Mouse (Mus musculus): ENCODE results near the gene Slc25a21. TPM values are rescaled to one million over a fixed set of nuclear protein-coding genes. Genes with fewer than 3 reads are reported as not detected.

The Slc25a21 gene
- polyA plus RNA-seq, 1 experiment from 2014 or later = 18.7 TPM

DNA sequence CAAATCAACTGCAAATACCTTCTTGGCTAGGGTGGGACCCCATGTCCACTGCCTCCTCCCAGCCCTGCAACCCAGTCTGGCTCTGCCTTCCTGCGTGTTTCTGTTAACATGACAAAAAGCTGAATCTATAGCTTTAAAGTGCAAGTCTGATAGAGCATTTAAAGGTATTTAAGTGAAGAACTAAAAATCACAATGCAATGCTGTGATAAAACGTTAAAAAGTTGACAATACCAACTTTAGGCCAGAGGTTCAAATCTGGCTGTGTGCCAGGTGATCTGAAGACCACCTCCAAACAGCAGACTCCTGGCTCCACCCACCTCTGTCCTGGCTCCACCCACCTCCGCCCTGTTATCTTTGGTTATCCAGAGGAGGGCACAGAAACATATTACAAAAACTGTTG is 98.2 kb downstream of the Slc25a21 start:
- no peak overlapping the region for H3K9ac ChIP-seq (ENCODE audit: low read depth, low read length)
- peaks cover 5% of the 10 kb centered on the region; the same call in 1 of the 2 replicates for H3K4me1 ChIP-seq (ENCODE audit: control insufficient read depth, low read depth, low read length)
- ATAC-seq (ENCODE audit: low read depth) = no peak
- no peak overlapping the region for H3K27ac ChIP-seq (ENCODE audit: low read length)
- no peaks in the 10 kb centered on the region for H3K27me3 ChIP-seq (ENCODE audit: control insufficient read depth, insufficient read depth, low read depth, low read length)
- H3K36me3 ChIP-seq (ENCODE audit: control insufficient read depth, insufficient read depth) = no peaks in the 10 kb centered on the region
- no peaks in the 10 kb centered on the region for H3K9me3 ChIP-seq (replicated peaks; ENCODE audit: control insufficient read depth, low read length)
- no peak overlapping the region for H3K4me2 ChIP-seq (ENCODE audit: low read depth, low read length)
- H3K4me3 ChIP-seq (ENCODE audit: low read depth, low read length) = no peak overlapping the region
- 50% methylated on average over 3 of the region's 3 CpGs for WGBS (ENCODE audit: insufficient replicate concordance)

DNA sequence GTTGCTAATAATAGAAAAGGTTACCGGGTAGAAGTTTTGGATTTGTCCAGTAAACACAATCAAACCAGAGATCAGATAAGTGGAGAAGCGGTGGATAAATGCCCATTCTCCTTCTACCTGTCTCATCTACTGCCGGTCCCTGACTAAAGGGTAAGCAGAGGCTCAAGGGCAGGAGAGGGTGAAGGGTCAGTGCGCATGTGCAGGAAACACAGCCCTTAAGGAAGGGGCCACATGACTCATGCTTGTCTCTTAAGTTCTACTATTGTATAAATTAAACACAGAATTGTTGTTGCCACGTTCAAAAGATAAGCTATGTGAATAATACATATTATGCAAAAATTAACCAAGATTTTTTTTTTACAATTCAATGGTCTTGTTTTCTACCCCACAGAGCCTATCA is 98.9 kb downstream of the Slc25a21 start:
- no peak for ATAC-seq (ENCODE audit: low read depth)
- Histone ChIP-seq H3K27me3 (ENCODE audit: control insufficient read depth, insufficient read depth, low read depth, low read length) (no peaks in the 10 kb centered on the region), H3K4me2 (ENCODE audit: low read depth, low read length) (no peak overlapping the region), H3K36me3 (ENCODE audit: control insufficient read depth, insufficient read depth) (no peaks in the 10 kb centered on the region), H3K4me3 (ENCODE audit: low read depth, low read length) (no peak overlapping the region), H3K9ac (ENCODE audit: low read depth, low read length) (no peak overlapping the region), H3K4me1 (ENCODE audit: control insufficient read depth, low read depth, low read length) (peaks cover 5% of the 10 kb centered on the region; the same call in 1 of the 2 replicates), H3K9me3 (replicated peaks; ENCODE audit: control insufficient read depth, low read length) (no peaks in the 10 kb centered on the region), H3K27ac (ENCODE audit: low read length) (no peak overlapping the region)
- 75% methylated on average over 5 of the region's 5 CpGs for WGBS (ENCODE audit: insufficient replicate concordance)

DNA sequence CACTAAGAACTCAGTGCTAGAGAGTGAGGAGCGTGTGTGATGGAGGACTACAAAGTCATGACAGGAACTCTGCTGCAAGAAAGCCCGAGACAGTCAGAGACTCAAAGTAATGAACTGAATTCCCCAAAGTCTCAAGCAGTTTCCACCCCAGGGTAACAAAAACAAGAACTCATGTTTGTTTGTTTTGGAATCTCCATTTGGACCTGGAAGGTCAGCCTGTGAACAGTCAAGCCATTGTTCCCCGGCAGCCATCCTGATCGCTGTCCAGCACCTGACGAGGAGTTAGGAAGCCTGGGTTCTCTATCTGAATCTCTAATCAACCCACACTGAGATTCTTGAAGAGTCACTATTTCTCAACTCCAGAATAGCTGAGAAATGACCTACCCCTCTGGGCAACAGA is 104.2 kb downstream of the Slc25a21 start:
- Histone ChIP-seq H3K9me3 (replicated peaks; ENCODE audit: control insufficient read depth, low read length) (no peaks in the 10 kb centered on the region), H3K4me3 (ENCODE audit: low read depth, low read length) (no peak overlapping the region), H3K27ac (ENCODE audit: low read length) (no peak overlapping the region), H3K4me1 (ENCODE audit: control insufficient read depth, low read depth, low read length) (no peaks in the 10 kb centered on the region), H3K36me3 (ENCODE audit: control insufficient read depth, insufficient read depth) (no peaks in the 10 kb centered on the region), H3K9ac (ENCODE audit: low read depth, low read length) (no peak overlapping the region), H3K27me3 (ENCODE audit: control insufficient read depth, insufficient read depth, low read depth, low read length) (no peaks in the 10 kb centered on the region), H3K4me2 (ENCODE audit: low read depth, low read length) (no peak overlapping the region)
- ATAC-seq (ENCODE audit: low read depth) = no peak
- 42% methylated on average over 5 of the region's 5 CpGs for WGBS (ENCODE audit: insufficient replicate concordance)

DNA sequence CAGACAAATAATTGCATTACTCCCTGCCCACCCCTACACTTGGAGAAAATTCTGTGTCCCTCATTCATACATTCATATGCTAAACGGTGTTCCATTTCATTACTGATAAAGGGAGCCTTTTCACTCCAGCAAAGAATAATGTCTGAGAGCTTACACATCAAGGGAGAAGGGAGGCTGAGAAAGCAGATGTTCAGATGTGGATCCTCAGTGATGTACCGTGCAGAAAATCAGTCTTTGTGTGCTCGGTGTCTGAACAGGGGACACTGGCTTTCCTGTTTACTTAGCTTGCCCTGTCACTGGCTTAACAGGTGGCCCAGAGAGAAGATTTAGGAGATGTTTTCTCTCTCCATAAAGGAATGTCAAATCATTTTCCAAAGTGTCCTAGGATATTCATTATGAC is 112.8 kb downstream of the Slc25a21 start:
- Histone ChIP-seq H3K4me3 (ENCODE audit: low read depth, low read length) (no peak overlapping the region), H3K4me1 (ENCODE audit: control insufficient read depth, low read depth, low read length) (no peaks in the 10 kb centered on the region), H3K36me3 (ENCODE audit: control insufficient read depth, insufficient read depth) (no peaks in the 10 kb centered on the region), H3K27ac (ENCODE audit: low read length) (no peak overlapping the region), H3K9me3 (replicated peaks; ENCODE audit: control insufficient read depth, low read length) (no peaks in the 10 kb centered on the region), H3K4me2 (ENCODE audit: low read depth, low read length) (no peak overlapping the region), H3K9ac (ENCODE audit: low read depth, low read length) (no peak overlapping the region), H3K27me3 (ENCODE audit: control insufficient read depth, insufficient read depth, low read depth, low read length) (no peaks in the 10 kb centered on the region)
- no peak for ATAC-seq (ENCODE audit: low read depth)
- 55% methylated on average over 3 of the region's 3 CpGs for WGBS (ENCODE audit: insufficient replicate concordance)

DNA sequence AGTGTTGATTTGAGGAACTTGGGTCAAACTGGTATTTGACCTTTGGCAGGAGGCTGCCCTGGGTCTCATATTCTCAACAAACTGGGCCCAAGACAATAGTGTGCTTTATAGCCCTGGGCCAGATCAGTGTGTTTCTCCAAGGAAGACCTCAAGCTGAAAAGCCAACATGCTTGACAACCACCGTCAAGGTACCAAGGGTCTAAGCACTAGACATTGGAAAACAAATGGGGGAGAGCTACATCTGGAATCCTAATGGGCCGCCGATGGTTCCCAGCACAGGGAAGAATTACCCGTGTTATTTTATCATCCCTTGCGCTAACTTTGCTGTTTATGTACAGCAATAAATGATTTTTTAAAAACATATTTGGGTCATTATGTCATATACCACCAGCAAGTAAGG is 113.7 kb downstream of the Slc25a21 start:
- Histone ChIP-seq H3K4me1 (ENCODE audit: control insufficient read depth, low read depth, low read length) (no peaks in the 10 kb centered on the region), H3K36me3 (ENCODE audit: control insufficient read depth, insufficient read depth) (no peaks in the 10 kb centered on the region), H3K4me3 (ENCODE audit: low read depth, low read length) (no peak overlapping the region), H3K9ac (ENCODE audit: low read depth, low read length) (no peak overlapping the region), H3K27ac (ENCODE audit: low read length) (no peak overlapping the region), H3K4me2 (ENCODE audit: low read depth, low read length) (no peak overlapping the region), H3K9me3 (replicated peaks; ENCODE audit: control insufficient read depth, low read length) (no peaks in the 10 kb centered on the region), H3K27me3 (ENCODE audit: control insufficient read depth, insufficient read depth, low read depth, low read length) (no peaks in the 10 kb centered on the region)
- no peak for ATAC-seq (ENCODE audit: low read depth)
- WGBS (ENCODE audit: insufficient replicate concordance) = 88% methylated on average over 5 of the region's 5 CpGs

GRCm38 (mm10) chr12:57076606-57077005 is 120.7 kb downstream of the Slc25a21 start:
- H3K36me3 ChIP-seq (ENCODE audit: control insufficient read depth, insufficient read depth) = no peaks in the 10 kb centered on the region
- H3K9me3 ChIP-seq (replicated peaks; ENCODE audit: control insufficient read depth, low read length) = no peaks in the 10 kb centered on the region
- no peak overlapping the region for H3K27ac ChIP-seq (ENCODE audit: low read length)
- H3K27me3 ChIP-seq (ENCODE audit: control insufficient read depth, insufficient read depth, low read depth, low read length) = no peaks in the 10 kb centered on the region
- H3K4me1 ChIP-seq (ENCODE audit: control insufficient read depth, low read depth, low read length) = no peaks in the 10 kb centered on the region
- H3K9ac ChIP-seq (ENCODE audit: low read depth, low read length) = no peak overlapping the region
- no peak for ATAC-seq (ENCODE audit: low read depth)
- no peak overlapping the region for H3K4me3 ChIP-seq (ENCODE audit: low read depth, low read length)
- whole genome bisulfite sequencing (ENCODE audit: insufficient replicate concordance) = 85% methylated on average over 4 of the region's 4 CpGs
- H3K4me2 ChIP-seq (ENCODE audit: low read depth, low read length) = no peak overlapping the region

- WGBS (ENCODE audit: insufficient replicate concordance) = 82% methylated on average over 2 of the region's 2 CpGs
- Histone ChIP-seq H3K9ac (ENCODE audit: low read depth, low read length) (no peak overlapping the region), H3K36me3 (ENCODE audit: control insufficient read depth, insufficient read depth) (no peaks in the 10 kb centered on the region), H3K4me2 (ENCODE audit: low read depth, low read length) (no peak overlapping the region), H3K4me3 (ENCODE audit: low read depth, low read length) (no peak overlapping the region), H3K27ac (ENCODE audit: low read length) (no peak overlapping the region), H3K4me1 (ENCODE audit: control insufficient read depth, low read depth, low read length) (no peaks in the 10 kb centered on the region), H3K27me3 (ENCODE audit: control insufficient read depth, insufficient read depth, low read depth, low read length) (no peaks in the 10 kb centered on the region), H3K9me3 (replicated peaks; ENCODE audit: control insufficient read depth, low read length) (no peaks in the 10 kb centered on the region)
- no peak for ATAC-seq (ENCODE audit: low read depth)
These were observed 124.7 kb downstream of the Slc25a21 start for GRCm38 (mm10) chr12:57072616-57073015.

DNA sequence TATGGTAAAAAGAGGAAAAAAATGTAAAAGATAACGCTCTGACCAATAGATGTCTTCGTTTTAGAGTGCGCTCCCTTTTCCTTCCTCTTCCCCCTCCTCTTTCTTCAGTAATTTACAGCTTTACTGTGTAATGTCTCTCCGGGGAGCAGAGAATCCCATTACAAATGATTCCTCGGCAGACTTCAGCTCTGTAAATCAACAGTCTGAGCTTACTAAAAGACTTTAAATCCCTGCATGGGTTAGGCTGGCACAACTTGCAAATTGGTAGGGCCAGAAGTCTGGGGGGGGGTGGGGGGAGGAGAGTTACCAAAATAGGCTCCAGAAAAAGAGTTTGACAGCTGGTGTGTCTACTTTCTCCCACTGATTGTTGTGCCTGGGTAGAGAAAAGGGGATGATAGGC is 128.7 kb downstream of the Slc25a21 start:
- H3K27ac ChIP-seq (ENCODE audit: low read length) = no peak overlapping the region

DNA sequence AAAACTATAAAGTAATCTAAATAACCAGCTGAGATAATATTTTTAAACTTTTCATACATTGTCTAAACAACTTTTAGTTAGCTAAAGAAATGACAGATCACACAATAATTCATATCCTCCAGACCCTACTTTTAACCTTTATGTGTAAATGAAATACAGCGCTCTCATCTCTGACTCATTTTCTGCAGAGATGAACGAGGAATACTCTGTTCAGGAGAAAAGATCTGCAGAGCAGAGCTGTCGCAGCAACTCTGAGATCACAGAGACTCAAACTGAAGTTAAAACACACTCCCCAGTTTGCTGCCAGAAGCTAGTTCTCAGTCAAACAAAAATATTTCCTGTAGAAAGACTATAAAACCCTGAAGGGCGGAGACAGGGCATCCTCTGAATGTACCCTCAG is 177.5 kb downstream of the Slc25a21 start:
- Histone ChIP-seq H3K27ac (ENCODE audit: low read length) (no peak overlapping the region), H3K9ac (ENCODE audit: low read depth, low read length) (no peak overlapping the region), H3K4me1 (ENCODE audit: control insufficient read depth, low read depth, low read length) (no peaks in the 10 kb centered on the region), H3K9me3 (replicated peaks; ENCODE audit: control insufficient read depth, low read length) (no peaks in the 10 kb centered on the region), H3K4me3 (ENCODE audit: low read depth, low read length) (no peak overlapping the region), H3K4me2 (ENCODE audit: low read depth, low read length) (no peak overlapping the region), H3K27me3 (ENCODE audit: control insufficient read depth, insufficient read depth, low read depth, low read length) (no peaks in the 10 kb centered on the region), H3K36me3 (ENCODE audit: control insufficient read depth, insufficient read depth) (no peaks in the 10 kb centered on the region)
- 71% methylated on average over 4 of the region's 4 CpGs for WGBS (ENCODE audit: insufficient replicate concordance)
- ATAC-seq (ENCODE audit: low read depth) = no peak

More for the DNA sequence above, 128.7 kb downstream of the Slc25a21 start:
- Histone ChIP-seq H3K4me3 (ENCODE audit: low read depth, low read length) (no peak overlapping the region), H3K4me1 (ENCODE audit: control insufficient read depth, low read depth, low read length) (no peaks in the 10 kb centered on the region), H3K9me3 (replicated peaks; ENCODE audit: control insufficient read depth, low read length) (no peaks in the 10 kb centered on the region), H3K27me3 (ENCODE audit: control insufficient read depth, insufficient read depth, low read depth, low read length) (no peaks in the 10 kb centered on the region), H3K9ac (ENCODE audit: low read depth, low read length) (no peak overlapping the region), H3K36me3 (ENCODE audit: control insufficient read depth, insufficient read depth) (no peaks in the 10 kb centered on the region), H3K4me2 (ENCODE audit: low read depth, low read length) (no peak overlapping the region)
- 66% methylated on average over 5 of the region's 5 CpGs for WGBS (ENCODE audit: insufficient replicate concordance)
- ATAC-seq (ENCODE audit: low read depth) = no peak

DNA sequence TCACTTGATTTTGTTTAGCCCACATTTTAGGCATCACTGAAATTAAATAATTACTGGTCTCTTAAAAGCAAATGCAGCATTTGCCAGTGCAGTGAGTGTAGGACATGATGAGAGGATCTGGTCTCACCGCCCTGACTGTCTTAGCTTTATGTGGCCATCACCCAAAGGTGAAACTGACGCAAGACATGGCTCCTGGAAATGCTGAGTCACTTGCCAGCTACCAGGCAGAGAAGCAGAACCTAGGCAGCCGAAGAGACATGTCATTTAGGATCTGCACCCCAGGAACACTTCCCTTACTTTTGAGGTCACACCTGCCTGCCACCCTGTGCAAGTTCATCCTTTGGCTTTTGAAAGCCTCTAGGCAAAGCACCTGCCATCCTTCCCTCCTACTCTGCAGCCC is 180.4 kb downstream of the Slc25a21 start:
- 50% methylated on average over 3 of the region's 3 CpGs for WGBS (ENCODE audit: insufficient replicate concordance)
- Histone ChIP-seq H3K4me1 (ENCODE audit: control insufficient read depth, low read depth, low read length) (no peaks in the 10 kb centered on the region), H3K4me3 (ENCODE audit: low read depth, low read length) (no peak overlapping the region), H3K9me3 (replicated peaks; ENCODE audit: control insufficient read depth, low read length) (no peaks in the 10 kb centered on the region), H3K9ac (ENCODE audit: low read depth, low read length) (no peak overlapping the region), H3K27me3 (ENCODE audit: control insufficient read depth, insufficient read depth, low read depth, low read length) (no peaks in the 10 kb centered on the region), H3K27ac (ENCODE audit: low read length) (no peak overlapping the region), H3K4me2 (ENCODE audit: low read depth, low read length) (no peak overlapping the region), H3K36me3 (ENCODE audit: control insufficient read depth, insufficient read depth) (no peaks in the 10 kb centered on the region)
- no peak for ATAC-seq (ENCODE audit: low read depth)
